Mouse (Mus musculus) MEL (cell line): ENCODE data around the gene Cage1. TPM values are rescaled to one million over a fixed set of nuclear protein-coding genes. Genes with fewer than 3 reads are reported as not detected.

Source experiments
- DNase-seq: peaks from one replicate; pipeline ENCODE4 v3.0.0; 2011; ENCODE audit warnings: low read depth, low spot score
- H3K27ac ChIP-seq: 2 replicates; pipeline ENCODE4 v1.5.1; 2012; ENCODE audit warnings: low read depth, mild to moderate bottlenecking, control low read depth, low read length, moderate library complexity; ENCODE audit not compliant: control insufficient read depth
- H3K27me3 ChIP-seq, 2 experiments: fragments of 150-350 bp in 1 of 2; sonication (generic) in 1 of 2; 2 replicates each; pipeline ENCODE4 v1.6.1; 2012; ENCODE audit warnings: low read length in 2 of 2, mild to moderate bottlenecking in 2 of 2, improper control_type of control experiment in 1 of 2, moderate library complexity in 1 of 2; ENCODE audit not compliant: insufficient read depth in 2 of 2, control insufficient read depth in 1 of 2
- H3K36me3 ChIP-seq, 2 experiments: 2 replicates each; pipeline ENCODE4 v1.6.1; 2012 to 2014; ENCODE audit warnings: low read length in 2 of 2, improper control_type of control experiment in 1 of 2, inconsistent platforms in 1 of 2, mild to moderate bottlenecking in 1 of 2; ENCODE audit not compliant: insufficient read depth in 2 of 2, control insufficient read depth in 1 of 2
- H3K4me1 ChIP-seq, 2 experiments: fragments of 150-350 bp in 1 of 2; sonication (generic) in 1 of 2; 2 replicates each; pipeline ENCODE4 v1.6.1; 2012; ENCODE audit warnings: low read length in 2 of 2, improper control_type of control experiment in 1 of 2, mild to moderate bottlenecking in 1 of 2; ENCODE audit not compliant: insufficient read depth in 2 of 2, control insufficient read depth in 1 of 2
- H3K4me3 ChIP-seq, 2 experiments: fragments of 150-350 bp in 1 of 2; sonication (generic) in 1 of 2; 2 replicates each; pipeline ENCODE4 v1.5.1; 2012; ENCODE audit warnings: low read depth in 2 of 2, low read length in 2 of 2, mild to moderate bottlenecking in 2 of 2, moderate library complexity in 2 of 2, control low read depth in 1 of 2, improper control_type of control experiment in 1 of 2; ENCODE audit not compliant: control insufficient read depth in 1 of 2, insufficient read depth in 1 of 2
- H3K79me2 ChIP-seq: 2 replicates; pipeline ENCODE4 v1.6.1; 2012; ENCODE audit warnings: mild to moderate bottlenecking, low read length, moderate library complexity; ENCODE audit not compliant: control insufficient read depth, poor library complexity, insufficient read depth
- H3K9ac ChIP-seq: 2 replicates; pipeline ENCODE4 v1.6.1; 2012; ENCODE audit warnings: low read depth, mild to moderate bottlenecking, control low read depth, low read length, moderate library complexity; ENCODE audit not compliant: control insufficient read depth, poor library complexity, severe bottlenecking
- H3K9me3 ChIP-seq: fragments of 150-350 bp; sonication (generic); replicated peaks from 2 replicates; pipeline ENCODE4 v1.6.1; 2012; ENCODE audit warnings: mild to moderate bottlenecking, low read length, improper control_type of control experiment, moderate library complexity; ENCODE audit not compliant: insufficient read depth
- GATA1 ChIP-seq: IDR thresholded peaks from 2 replicates; pipeline ENCODE4 v1.6.1; 2011; ENCODE audit warnings: low read depth, low read length, improper control_type of control experiment
- HCFC1 ChIP-seq: IDR thresholded peaks from 2 replicates; pipeline ENCODE4 v1.6.1; 2012; ENCODE audit warnings: low read depth, mild to moderate bottlenecking, inconsistent platforms, low read length, improper control_type of control experiment, moderate library complexity
- JUND ChIP-seq: IDR thresholded peaks from 2 replicates; pipeline ENCODE4 v1.6.1; 2011; ENCODE audit warnings: low read depth, mild to moderate bottlenecking, improper control_type of control experiment, low read length
- KAT2A ChIP-seq: conservative IDR thresholded peaks from 2 replicates; pipeline ENCODE4 v1.6.1; 2012; ENCODE audit warnings: low read depth, low read length, improper control_type of control experiment, inconsistent platforms
- MAFK ChIP-seq: IDR thresholded peaks from 2 replicates; pipeline ENCODE4 v1.6.1; 2011; ENCODE audit warnings: low read depth, mild to moderate bottlenecking, low read length, improper control_type of control experiment, borderline replicate concordance
- MAX ChIP-seq: IDR thresholded peaks from 2 replicates; pipeline ENCODE4 v1.6.1; 2011; ENCODE audit warnings: low read length, improper control_type of control experiment
- MAZ ChIP-seq: IDR thresholded peaks from 2 replicates; pipeline ENCODE4 v1.6.1; 2012; ENCODE audit warnings: low read depth, mild to moderate bottlenecking, inconsistent platforms, low read length, improper control_type of control experiment
- MEF2A ChIP-seq: IDR thresholded peaks from 2 replicates; pipeline ENCODE4 v1.6.1; 2014; ENCODE audit warnings: low read depth, mild to moderate bottlenecking, inconsistent platforms, low read length, improper control_type of control experiment; ENCODE audit not compliant: poor library complexity, insufficient replicate concordance, severe bottlenecking; ENCODE audit errors: extremely low read depth
- MXI1 ChIP-seq: IDR thresholded peaks from 2 replicates; pipeline ENCODE4 v1.6.1; 2011; ENCODE audit warnings: mild to moderate bottlenecking, low read depth, low read length, improper control_type of control experiment
- POLR2AphosphoS2 ChIP-seq: IDR thresholded peaks from 2 replicates; pipeline ENCODE4 v1.6.1; 2011; ENCODE audit warnings: low read length, improper control_type of control experiment
- RAD21 ChIP-seq: IDR thresholded peaks from 2 replicates; pipeline ENCODE4 v1.6.1; 2011; ENCODE audit warnings: mild to moderate bottlenecking, low read depth, low read length, improper control_type of control experiment
- RCOR1 ChIP-seq: IDR thresholded peaks from 2 replicates; pipeline ENCODE4 v1.6.1; 2012; ENCODE audit warnings: low read depth, mild to moderate bottlenecking, inconsistent platforms, low read length, improper control_type of control experiment
- SIN3A ChIP-seq: IDR thresholded peaks from 2 replicates; pipeline ENCODE4 v1.6.1; 2012; ENCODE audit warnings: low read length, improper control_type of control experiment, inconsistent platforms
- UBTF ChIP-seq: IDR thresholded peaks from 2 replicates; pipeline ENCODE4 v1.6.1; 2012; ENCODE audit warnings: low read depth, mild to moderate bottlenecking, inconsistent platforms, low read length, improper control_type of control experiment, moderate library complexity, borderline replicate concordance; ENCODE audit not compliant: insufficient read depth
- ZKSCAN1 ChIP-seq: IDR thresholded peaks from 2 replicates; pipeline ENCODE4 v1.6.1; 2012; ENCODE audit warnings: low read depth, mild to moderate bottlenecking, inconsistent platforms, low read length, improper control_type of control experiment, moderate library complexity
- ZMIZ1 ChIP-seq: IDR thresholded peaks from 2 replicates; pipeline ENCODE4 v1.6.1; 2012; ENCODE audit warnings: low read depth, mild to moderate bottlenecking, inconsistent platforms, low read length, improper control_type of control experiment, moderate library complexity
- ZNF384 ChIP-seq: IDR thresholded peaks from 2 replicates; pipeline ENCODE4 v1.6.1; 2012; ENCODE audit warnings: low read depth, mild to moderate bottlenecking, inconsistent platforms, low read length, improper control_type of control experiment
- polyA plus RNA-seq, 2 experiments: library from polyadenylated mRNA; stranded (reverse) in 1 of 2; unstranded in 1 of 2; fragments of >175 nt in 1 of 2; fragments of >200 nt in 1 of 2; gene quantifications; 2 replicates each; pipeline versions ENCODE4 v1.2.1 to v1.2.4; 2012; ENCODE audit warnings: low replicate concordance in 2 of 2, low read depth in 1 of 2; ENCODE audit not compliant: insufficient read length in 2 of 2, insufficient read depth in 1 of 2, missing spikeins in 1 of 2
- total RNA-seq: library from RNA; depleted of rRNA; stranded (reverse); fragments of 300-350 nt; gene quantifications from 2 replicates; pipeline ENCODE4 v1.2.3, GENCODE M21; 2012

The Cage1 gene
- total and polyA plus RNA-seq, 3 experiments, result 0.78 to 1.0 TPM; not detected in 1

DNA sequence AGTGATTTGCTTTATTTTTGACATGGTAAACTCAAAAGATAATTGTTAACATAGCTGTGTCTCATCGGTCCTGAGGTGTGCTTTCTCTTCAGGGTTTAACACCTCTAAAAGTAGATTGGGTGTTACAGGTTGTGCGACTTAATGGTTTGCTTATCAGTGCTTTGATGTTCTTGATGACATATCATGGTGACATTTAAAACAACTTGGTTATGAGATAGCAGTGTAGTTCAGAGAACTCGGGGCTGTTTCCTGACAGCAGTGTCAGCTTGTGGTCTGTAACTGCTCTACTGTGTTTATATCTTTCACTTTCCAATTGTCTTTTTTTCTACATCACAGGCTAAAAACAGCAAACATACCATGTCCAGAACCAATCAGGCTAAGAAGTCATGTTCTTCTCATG lies 13.0 kb upstream of the Cage1 start:
- TF ChIP-seq MAZ, result no peak
- TF ChIP-seq SIN3A, result no peak
- TF ChIP-seq MAX, result no peak
- 0 out of 2 replicates have a peak, but pooled peaks have one; percentile 20 for TF ChIP-seq GATA1

DNA sequence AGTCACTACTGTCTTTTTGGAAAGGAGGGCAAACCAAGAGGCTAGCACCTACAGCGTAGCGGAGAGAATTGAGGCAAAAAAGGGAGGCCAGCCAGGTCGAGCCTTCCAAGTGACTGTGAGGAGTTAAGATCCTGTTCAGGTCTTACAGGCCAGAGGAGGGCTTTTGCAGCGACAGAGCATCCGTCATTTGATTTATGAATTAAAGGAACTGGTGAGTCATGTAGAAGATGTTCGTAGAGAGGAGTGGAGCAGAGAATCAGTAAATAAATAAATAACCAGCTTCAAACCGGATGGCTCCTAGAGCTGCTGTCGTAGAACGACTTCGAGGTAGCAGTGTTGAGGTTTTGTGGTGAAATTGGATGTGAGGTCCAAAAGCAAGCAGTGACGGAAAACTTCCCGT lies 942 bp upstream of the Cage1 start:
- peak overlapping the region; percentile 88 for H3K9ac ChIP-seq
- H3K27me3 ChIP-seq, result no peaks in the 10 kb centered on the region
- H3K27ac ChIP-seq, result no peak overlapping the region
- peak; percentile 41 for DNase-seq
- H3K4me1 ChIP-seq, result peaks cover 2 to 9% of the 10 kb centered on the region in 2 experiments; a peak in 3 of 4 replicates
- H3K4me3 ChIP-seq, result peak overlapping the region; percentile 76 to 87
- H3K9me3 ChIP-seq, result no peaks in the 10 kb centered on the region
- peaks cover 31% of the 10 kb centered on the region for H3K79me2 ChIP-seq
- TF ChIP-seq MXI1 (no peak), ZMIZ1 (no peak), KAT2A (no peak), UBTF (no peak), ZNF384 (no peak), RAD21 (no peak), RCOR1 (no peak), ZKSCAN1 (no peak), MEF2A (no peak), JUND (no peak), MAFK (no peak), HCFC1 (no peak), POLR2AphosphoS2 (no peak)
- TF ChIP-seq, all 39 proteins: peak for 0
- peaks cover 12 to 20% of the 10 kb centered on the region in 2 experiments for H3K36me3 ChIP-seq

More for the DNA sequence above, 13.0 kb upstream of the Cage1 start:
- Histone ChIP-seq H3K4me3 (no peak overlapping the region), H3K9ac (no peak overlapping the region), H3K4me1 (no peaks in the 10 kb centered on the region; a peak in 1 of 4 replicates), H3K9me3 (no peaks in the 10 kb centered on the region), H3K79me2 (no peaks in the 10 kb centered on the region), H3K27me3 (no peaks in the 10 kb centered on the region), H3K36me3 (peaks cover 0 to 25% of the 10 kb centered on the region in 2 experiments; a peak in 2 of 4 replicates), H3K27ac (no peak overlapping the region)
- no peak for DNase-seq
